10 mouse cellular contexts compared by ENCODE assay signal in genomic region chr2:19919190-19919589, GRCm38 (mm10). TPM values are rescaled to one million over a fixed set of nuclear protein-coding genes. Genes with fewer than 3 reads are reported as not detected.
A peak's percentile ranks its signal among the peaks of the same experiment; 100 is the strongest.
DNase-seq lines count a peak whose midpoint lies in the region; ATAC-seq and TF ChIP-seq lines count a peak whose summit lies in the region.
"Had no signal": no experiment of that assay in that cellular context is flagged by ENCODE, and none has a peak within 500 bp of the region (broad histone marks: within the 10 kb centered on the region; RNA-seq: fewer than 3 reads in every experiment).

No protein-coding gene starts in this region.

- H3K27me3 ChIP-seq in heart, embryonic 12.5 days (replicated peaks) = no peaks in the 10 kb centered on the region
- H3K27me3 ChIP-seq in liver, adult 2 months (ENCODE audit: control insufficient read depth, insufficient read depth, low read length) = no peaks in the 10 kb centered on the region
- H3K27me3 ChIP-seq: embryonic facial prominence, embryonic 12.5 days had no signal

- no peaks in the 10 kb centered on the region for H3K79me2 ChIP-seq in liver, adult 2 months (ENCODE audit: control insufficient read depth, insufficient read depth, low read length)

- no peak for ATAC-seq in heart, embryonic 12.5 days (ENCODE audit: insufficient number of reproducible peaks, low FRiP score)

- H3K36me3 ChIP-seq in heart, embryonic 12.5 days = no peaks in the 10 kb centered on the region
- no peaks in the 10 kb centered on the region for H3K36me3 ChIP-seq in liver, adult 2 months (ENCODE audit: control insufficient read depth, insufficient read depth, low read length)
- H3K36me3 ChIP-seq: embryonic facial prominence, embryonic 12.5 days had no signal

- H3K4me2 ChIP-seq in heart, embryonic 12.5 days = no peak overlapping the region
- H3K4me2 ChIP-seq: embryonic facial prominence, embryonic 12.5 days had no signal

- TF ChIP-seq POLR2A in liver, adult 2 months (IDR thresholded peaks at IDR 0.05; ENCODE audit: extremely low read depth, insufficient read depth, low read length) = no peak

- intact Hi-C loops in gastrocnemius, adult 2 months (cut with DNase I) = loop anchor here (2.0 to 5.0 kb wide), 3 partner anchors 202 to 502 kb away; no protein-coding TSS in a partner anchor
- intact Hi-C loops in left cerebral cortex, postnatal 36 days (cut with DNase I) = loop anchor here (10.0 kb wide), 1 partner anchor 196 kb away; no protein-coding TSS in a partner anchor

- peak; percentile 81 for TF ChIP-seq CTCF in gastrocnemius, adult 2 months (IDR thresholded peaks at IDR 0.05)
- peak; percentile 87 for TF ChIP-seq CTCF in liver, adult 2 months (IDR thresholded peaks at IDR 0.05; ENCODE audit: low read depth, low read length)

- no peak overlapping the region for H3K27ac ChIP-seq in heart, embryonic 12.5 days (ENCODE audit: poor library complexity, severe bottlenecking)
- no peak overlapping the region for H3K27ac ChIP-seq in gastrocnemius, adult 2 months
- no peak overlapping the region for H3K27ac ChIP-seq in liver, adult 2 months (replicated peaks; ENCODE audit: insufficient read depth, low read depth, low read length)
- H3K27ac ChIP-seq: embryonic facial prominence, embryonic 12.5 days; macrophage had no signal

- no peaks in the 10 kb centered on the region for H3K9me3 ChIP-seq in heart, embryonic 12.5 days (replicated peaks)
- H3K9me3 ChIP-seq: embryonic facial prominence, embryonic 12.5 days had no signal

- H3K9ac ChIP-seq in heart, embryonic 12.5 days = no peak overlapping the region
- no peak overlapping the region for H3K9ac ChIP-seq in liver, adult 2 months (ENCODE audit: low read depth, low read length)
- H3K9ac ChIP-seq: embryonic facial prominence, embryonic 12.5 days had no signal

- WGBS in heart, embryonic 12.5 days = 26% methylated on average over 6 of the region's 6 CpGs
- 20% methylated on average over 6 of the region's 6 CpGs for WGBS in liver, adult 2 months

- peak; percentile 22 for DNase-seq in heart, adult 8-10 months (ENCODE audit: low spot score)
- DNase-seq in B cell, adult 2 months = peak; percentile 64 to 66
- peak; percentile 77 for DNase-seq in adrenal gland, postnatal 25 days
- peak; percentile 68 for DNase-seq in gastrocnemius, adult 2 months
- peak; percentile 21 for DNase-seq in liver, adult 2 months (ENCODE audit: extremely low read depth, low read depth, low spot score)
- peak; percentile 4 for DNase-seq in spleen, adult 12 weeks (ENCODE audit: low spot score)
- DNase-seq in left cerebral cortex, postnatal 36 days (ENCODE audit: low spot score in 2 of 2) = no peak

- H3K4me3 ChIP-seq in heart, embryonic 12.5 days = no peak overlapping the region
- no peak overlapping the region for H3K4me3 ChIP-seq in gastrocnemius, adult 2 months
- H3K4me3 ChIP-seq in liver, adult 2 months (ENCODE audit: insufficient read depth, low read depth, low read length) = no peak overlapping the region; the same call in 1 of the 2 replicates
- H3K4me3 ChIP-seq: embryonic facial prominence, embryonic 12.5 days had no signal

- no peaks in the 10 kb centered on the region for H3K4me1 ChIP-seq in heart, embryonic 12.5 days (replicated peaks)
- H3K4me1 ChIP-seq in liver, adult 2 months (ENCODE audit: control insufficient read depth, insufficient read depth, low read length) = no peaks in the 10 kb centered on the region
- H3K4me1 ChIP-seq: embryonic facial prominence, embryonic 12.5 days had no signal

RNA-seq across cellular contexts. Expression of gene Etl4, which starts 9.6 kb away (rescaled TPM):
- 10 to 100 TPM; 35.1 to 36.3 (median 35.2) TPM for total RNA-seq in heart, adult 8-10 months (2022)
- polyA plus RNA-seq in heart, embryonic 12.5 days (2016; fragmentation: Nextera tagmentation; extraction: Ambion mirVana) = 12.3 and 14.6 TPM in 2 replicates
- total RNA-seq in adrenal gland, postnatal 25 days (2021) = 25.3 and 28.4 TPM in 2 replicates
- 10 to 100 TPM; 57.5 to 85.3 TPM for total RNA-seq in gastrocnemius, adult 2 months (2021)
- 5.5 and 5.6 TPM in 2 replicates for total RNA-seq in liver, adult 2 months (2014; rRNA removed)
- 2.4 and 3.5 TPM in 2 replicates for polyA plus RNA-seq in liver, adult 2 months (2012; rRNA removed)
- total RNA-seq in left cerebral cortex, postnatal 36 days (2021) = 100 to 1,000 TPM; 138 to 153 TPM

Comparison
In these comparisons a context has a peak if more than half of its experiments do, and no peak if none do; other contexts are left out.
1. DNase-seq: peak in heart, adult 8-10 months (single experiment), B cell, adult 2 months (2 of 2), adrenal gland, postnatal 25 days (single experiment), gastrocnemius, adult 2 months (single experiment), liver, adult 2 months (single experiment) and spleen, adult 12 weeks (single experiment); none in left cerebral cortex, postnatal 36 days (0 of 2).